Mouse (Mus musculus) spleen, adult 2 months (tissue): ENCODE measurements around the gene Vmn1r198. TPM values are rescaled to one million over a fixed set of nuclear protein-coding genes. Genes with fewer than 3 reads are reported as not detected.

Experiments
- DNase-seq, 2 experiments: peaks; one replicate each; pipeline versions ENCODE4 v3.0.0 to v3.0.0-alpha.2; 2012 to 2021; ENCODE audit warnings: low spot score in 2 of 2, low read depth in 1 of 2
- H3K27ac ChIP-seq: fragments of 200-500 bp; 2 replicates; pipeline ENCODE4 v1.5.1; 2012; ENCODE audit warnings: low read length, inconsistent platforms; ENCODE audit not compliant: insufficient read depth
- H3K27me3 ChIP-seq: fragments of 200-500 bp; 2 replicates; pipeline ENCODE4 v1.6.1; 2012; ENCODE audit warnings: mild to moderate bottlenecking, moderate library complexity, low read length, inconsistent platforms; ENCODE audit not compliant: control insufficient read depth, insufficient read depth
- H3K36me3 ChIP-seq: fragments of 200-500 bp; 2 replicates; pipeline ENCODE4 v1.6.1; 2012; ENCODE audit warnings: mild to moderate bottlenecking, low read length, inconsistent platforms; ENCODE audit not compliant: control insufficient read depth, insufficient read depth
- H3K4me1 ChIP-seq: fragments of 200-500 bp; 2 replicates; pipeline ENCODE4 v1.6.1; 2011; ENCODE audit warnings: inconsistent platforms; ENCODE audit not compliant: control insufficient read depth, insufficient read depth, insufficient read length
- H3K4me3 ChIP-seq: fragments of 200-500 bp; 2 replicates; pipeline ENCODE4 v1.5.1; 2011; ENCODE audit warnings: mild to moderate bottlenecking, inconsistent platforms; ENCODE audit not compliant: insufficient read depth, insufficient read length; ENCODE audit errors: extremely low read depth
- CTCF ChIP-seq: fragments of 200-500 bp; IDR thresholded peaks from 2 replicates; pipeline ENCODE4 v1.5.1; 2011; ENCODE audit warnings: mild to moderate bottlenecking, inconsistent platforms; ENCODE audit not compliant: insufficient read depth, insufficient read length, insufficient replicate concordance; ENCODE audit errors: extremely low read depth
- POLR2A ChIP-seq: fragments of 200-500 bp; IDR thresholded peaks from 2 replicates; pipeline ENCODE4 v1.6.1; 2011; ENCODE audit warnings: low read depth, low read length, inconsistent platforms
- WGBS: fragments of 180-500 bp; shearing (Covaris S2); methylation state at CpG from one replicate; pipeline ENCODE4 v1.1.7; 2018; 5-methylcytosine and 5-hydroxymethylcytosine counted together
- polyA plus RNA-seq: library from polyadenylated mRNA; depleted of rRNA; stranded (reverse); fragments of >200 nt; gene quantifications from 2 replicates; pipeline ENCODE4 v1.2.3, GENCODE M21; 2012; rRNA removed

Vmn1r198 gene
- polyA plus RNA-seq, 1 experiment, result not detected

GRCm38 (mm10) chr13:22402978-22403377, 52.8 kb downstream of the Vmn1r198 start:
- Histone ChIP-seq H3K36me3 (no peaks in the 10 kb centered on the region), H3K4me1 (no peaks in the 10 kb centered on the region), H3K27me3 (no peaks in the 10 kb centered on the region), H3K27ac (no peak overlapping the region), H3K4me3 (no peak overlapping the region)
- 78% methylated on average over 1 of the region's 1 CpGs for WGBS
- TF ChIP-seq POLR2A (no peak), CTCF (no peak)
- no peak for DNase-seq

Other genes starting within 250 kb of the Vmn1r198 start
- gene Vmn1r189, start 244.5 kb upstream of the Vmn1r198 start, polyA plus RNA-seq, result not detected in 2 replicates
- not detected in 2 replicates for gene Vmn1r191, start 166.4 kb upstream of the Vmn1r198 start, polyA plus RNA-seq
- gene Vmn1r192, start 159.2 kb upstream of the Vmn1r198 start, polyA plus RNA-seq, result not detected in 2 replicates
- gene Vmn1r193, start 127.2 kb upstream of the Vmn1r198 start, polyA plus RNA-seq, result not detected in 2 replicates
- not detected in 2 replicates for gene Vmn1r194, start 106.1 kb upstream of the Vmn1r198 start, polyA plus RNA-seq
- gene Vmn1r195, start 79.8 kb upstream of the Vmn1r198 start, polyA plus RNA-seq, result not detected in 2 replicates
- gene Vmn1r196, start 60.4 kb upstream of the Vmn1r198 start, polyA plus RNA-seq, result not detected in 2 replicates
- not detected in 2 replicates for gene Vmn1r197, start 25.8 kb upstream of the Vmn1r198 start, polyA plus RNA-seq
- gene Vmn1r199, start 29.5 kb downstream of the Vmn1r198 start, polyA plus RNA-seq, result not detected in 2 replicates
- gene Vmn1r200, start 40.0 kb downstream of the Vmn1r198 start, polyA plus RNA-seq, result not detected in 2 replicates
- not detected in 2 replicates for gene Vmn1r201, start 121.6 kb downstream of the Vmn1r198 start, polyA plus RNA-seq
- 0.01 TPM in 1 of 2 replicates, not detected in the other for gene Vmn1r202, start 155.0 kb downstream of the Vmn1r198 start, polyA plus RNA-seq
- not detected in 2 replicates for gene Vmn1r203, start 167.8 kb downstream of the Vmn1r198 start, polyA plus RNA-seq
- gene Vmn1r204, start 202.8 kb downstream of the Vmn1r198 start, polyA plus RNA-seq, result not detected in 2 replicates
- not detected in 2 replicates for gene Vmn1r205, start 242.6 kb downstream of the Vmn1r198 start, polyA plus RNA-seq